Mouse (Mus musculus) midbrain, embryonic 11.5 days (tissue): ENCODE results near the gene Tcp1. TPM values are rescaled to one million over a fixed set of nuclear protein-coding genes. Genes with fewer than 3 reads are reported as not detected.
"Not testable (repeated sequence)": the region's sequence is repeated elsewhere in the genome, so short reads cannot be mapped to it uniquely, and the experiment has no call there.

Experiments
- ATAC-seq: fragments of 200-750 bp; cut with Nextera tagmentation; 2 replicates; pipeline ENCODE4 v1.8.0; 2017; ENCODE audit warnings: moderate TSS enrichment, moderate library complexity; ENCODE audit not compliant: low FRiP score
- DNase-seq: peaks from one replicate; pipeline ENCODE4 v3.0.0; 2015; ENCODE audit warnings: low spot score; ENCODE audit errors: missing footprints
- H3K27ac ChIP-seq: fragments of 300-500 bp; sonication (generic); 2 replicates; pipeline ENCODE4 v1.5.1; 2014; ENCODE audit warnings: low read depth, low read length
- H3K27me3 ChIP-seq: fragments of 300-500 bp; sonication (generic); 2 replicates; pipeline ENCODE4 v1.6.1; 2014; ENCODE audit warnings: mild to moderate bottlenecking, low read length, moderate library complexity, mixed read lengths; ENCODE audit not compliant: control insufficient read depth, insufficient read depth
- H3K36me3 ChIP-seq: fragments of 300-500 bp; sonication (generic); 2 replicates; pipeline ENCODE4 v1.6.1; 2014; ENCODE audit warnings: mild to moderate bottlenecking, low read length, moderate library complexity, mixed read lengths; ENCODE audit not compliant: control insufficient read depth, insufficient read depth
- H3K4me1 ChIP-seq: fragments of 300-500 bp; sonication (generic); 2 replicates; pipeline ENCODE4 v1.6.1; 2014; ENCODE audit warnings: low read length; ENCODE audit not compliant: control insufficient read depth, insufficient read depth
- H3K4me2 ChIP-seq: fragments of 300-500 bp; sonication (generic); 2 replicates; pipeline ENCODE4 v1.6.1; 2014; ENCODE audit warnings: mild to moderate bottlenecking, moderate library complexity
- H3K4me3 ChIP-seq: fragments of 300-500 bp; sonication (generic); 2 replicates; pipeline ENCODE4 v1.5.1; 2014; ENCODE audit warnings: low read depth, low read length
- H3K9ac ChIP-seq: fragments of 300-500 bp; sonication (generic); 2 replicates; pipeline ENCODE4 v1.6.1; 2014; ENCODE audit warnings: low read length
- H3K9me3 ChIP-seq: fragments of 300-500 bp; sonication (generic); 2 replicates; pipeline ENCODE4 v1.6.1; 2016; ENCODE audit warnings: low read length; ENCODE audit not compliant: control insufficient read depth
- WGBS: fragments of 180-500 bp; shearing (Covaris S2); extraction: QIAGEN DNeasy Blood & Tissue Kit; methylation state at CpG from one replicate; pipeline ENCODE4 v1.1.7; 2014; 5-methylcytosine and 5-hydroxymethylcytosine counted together
- polyA plus RNA-seq: library from polyadenylated mRNA; unstranded; fragments of >200 nt; fragmentation: Nextera tagmentation; extraction: Ambion mirVana; gene quantifications from 2 replicates; pipeline ENCODE4 v1.2.1, GENCODE M21; 2014

The Tcp1 gene
- polyA plus RNA-seq, 1 experiment from 2014 or later = 542 TPM

GRCm38 (mm10) chr17:12887021-12887775 lies 28.3 kb upstream of the Tcp1 start:
- 89% methylated on average over 15 of the region's 15 CpGs for WGBS
- DNase-seq = peak; percentile 54
- Histone ChIP-seq H3K9me3 (no peaks in the 10 kb centered on the region), H3K4me2 (no peak overlapping the region), H3K27me3 (no peaks in the 10 kb centered on the region), H3K4me1 (no peaks in the 10 kb centered on the region), H3K9ac (no peak overlapping the region), H3K36me3 (no peaks in the 10 kb centered on the region), H3K4me3 (no peak overlapping the region), H3K27ac (no peak overlapping the region)
- ATAC-seq = no peak

DNA sequence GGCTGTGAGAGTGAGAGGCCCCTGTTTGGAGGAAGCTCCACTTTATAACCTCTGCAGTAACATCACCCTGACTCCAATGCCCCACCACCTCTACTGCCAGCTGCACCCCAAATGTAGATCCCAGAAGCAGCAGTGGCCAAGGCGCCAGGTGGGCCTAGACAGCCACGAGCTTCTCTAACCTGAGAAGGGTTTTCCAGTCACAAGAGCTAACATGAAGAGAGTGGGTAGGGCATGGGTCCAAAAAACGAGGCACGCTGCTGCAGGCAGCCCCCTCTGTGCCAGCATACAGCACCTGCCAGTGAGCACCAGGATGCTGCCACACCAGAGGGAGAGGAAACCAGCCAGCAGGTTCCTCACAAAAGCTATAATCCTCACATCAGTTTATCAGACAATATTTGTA lies 24.4 kb upstream of the Tcp1 start:
- Histone ChIP-seq H3K36me3 (no peaks in the 10 kb centered on the region), H3K4me2 (no peak overlapping the region), H3K9ac (no peak overlapping the region), H3K27ac (no peak overlapping the region), H3K4me3 (no peak overlapping the region), H3K9me3 (no peaks in the 10 kb centered on the region), H3K27me3 (no peaks in the 10 kb centered on the region), H3K4me1 (no peaks in the 10 kb centered on the region)
- ATAC-seq (no peak), DNase-seq (peak; percentile 39)
- WGBS = 90% methylated on average over 4 of the region's 4 CpGs

DNA sequence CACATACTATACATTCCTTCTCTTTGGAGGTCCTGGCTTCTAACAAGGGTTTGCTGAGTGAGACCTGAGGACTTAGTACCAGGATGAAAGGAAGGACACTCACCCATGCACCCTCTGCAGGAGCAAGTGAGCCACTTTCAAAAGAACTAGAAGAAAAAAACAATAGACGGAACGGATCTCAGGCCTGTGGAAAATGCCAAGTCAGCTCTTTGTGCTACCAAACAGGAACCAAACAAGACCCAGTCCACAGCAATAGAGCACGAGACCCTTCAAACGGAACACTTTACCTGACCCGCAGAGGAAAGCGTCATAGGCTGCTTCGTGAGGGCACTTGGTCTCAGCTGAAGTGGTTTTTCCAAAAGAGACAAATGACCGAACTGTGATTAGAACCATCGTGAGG lies 23.5 kb upstream of the Tcp1 start:
- H3K9me3 ChIP-seq = no peaks in the 10 kb centered on the region
- no peak overlapping the region for H3K27ac ChIP-seq
- H3K4me2 ChIP-seq = no peak overlapping the region
- no peaks in the 10 kb centered on the region for H3K27me3 ChIP-seq
- no peaks in the 10 kb centered on the region for H3K36me3 ChIP-seq
- ATAC-seq = no peak
- no peaks in the 10 kb centered on the region for H3K4me1 ChIP-seq
- no peak overlapping the region for H3K9ac ChIP-seq
- H3K4me3 ChIP-seq = no peak overlapping the region
- peak; percentile 41 for DNase-seq
- WGBS = 92% methylated on average over 9 of the region's 9 CpGs

DNA sequence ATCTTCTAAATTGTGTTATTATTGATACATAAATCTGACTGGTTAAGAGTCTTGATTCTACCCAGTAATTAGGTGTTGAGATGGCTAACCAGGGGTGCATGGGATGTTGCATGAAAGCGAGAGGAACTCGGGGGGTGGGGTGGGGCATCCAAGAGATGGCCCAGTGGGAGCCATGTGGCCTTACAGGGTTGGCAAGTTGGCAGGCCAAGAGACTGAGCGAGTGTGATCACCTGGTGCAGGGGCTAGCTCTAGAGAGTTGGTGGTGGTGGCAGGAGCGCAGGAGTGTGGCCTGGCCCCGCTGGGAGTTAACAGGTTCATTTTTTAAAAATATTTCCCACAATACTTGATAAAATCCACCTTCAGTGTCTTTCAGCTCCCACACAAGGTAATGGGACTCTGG lies 17.8 kb upstream of the Tcp1 start:
- no peaks in the 10 kb centered on the region; the same call in none of the 2 replicates for H3K36me3 ChIP-seq
- H3K9me3 ChIP-seq = no peaks in the 10 kb centered on the region
- peak; percentile 57 for DNase-seq
- no peak overlapping the region for H3K4me3 ChIP-seq
- H3K27me3 ChIP-seq = no peaks in the 10 kb centered on the region
- no peak overlapping the region for H3K27ac ChIP-seq
- WGBS = 81% methylated on average over 5 of the region's 5 CpGs
- H3K4me1 ChIP-seq = no peaks in the 10 kb centered on the region
- H3K9ac ChIP-seq = no peak overlapping the region
- no peak overlapping the region for H3K4me2 ChIP-seq
- no peak for ATAC-seq

GRCm38 (mm10) chr17:12898607-12899006 lies 16.9 kb upstream of the Tcp1 start:
- H3K9me3 ChIP-seq, ATAC-seq, H3K27me3 ChIP-seq, H3K4me1 ChIP-seq, H3K4me3 ChIP-seq, H3K27ac ChIP-seq, H3K9ac ChIP-seq, H3K4me2 ChIP-seq, H3K36me3 ChIP-seq: not testable (repeated sequence)
- peak; percentile 28 for DNase-seq
- 53% methylated on average over 2 of the region's 2 CpGs for WGBS

GRCm38 (mm10) chr17:12902291-12902690 lies 13.2 kb upstream of the Tcp1 start:
- Histone ChIP-seq H3K9ac (no peak overlapping the region), H3K27ac (no peak overlapping the region), H3K4me3 (no peak overlapping the region), H3K4me1 (peaks cover 8% of the 10 kb centered on the region), H3K27me3 (no peaks in the 10 kb centered on the region), H3K4me2 (no peak overlapping the region), H3K36me3 (no peaks in the 10 kb centered on the region; the same call in none of the 2 replicates), H3K9me3 (no peaks in the 10 kb centered on the region)
- ATAC-seq (no peak), DNase-seq (peak; percentile 69)
- 96% methylated on average over 6 of the region's 6 CpGs for WGBS

- peak overlapping the region; percentile 10 for H3K27ac ChIP-seq
- DNase-seq = peak; percentile 87
- H3K4me1 ChIP-seq = peaks cover 8% of the 10 kb centered on the region
- WGBS = 18% methylated on average over 11 of the region's 12 CpGs
- H3K4me3 ChIP-seq = no peak overlapping the region
- no peaks in the 10 kb centered on the region for H3K9me3 ChIP-seq
- no peak overlapping the region for H3K4me2 ChIP-seq
- ATAC-seq = peak; percentile 64; the same call in 1 of the 2 replicates
- no peaks in the 10 kb centered on the region; the same call in none of the 2 replicates for H3K36me3 ChIP-seq
- H3K27me3 ChIP-seq = no peaks in the 10 kb centered on the region
- peak overlapping the region; percentile 3; the same call in 1 of the 2 replicates for H3K9ac ChIP-seq
These were observed 11.8 kb upstream of the Tcp1 start for GRCm38 (mm10) chr17:12903372-12904333.

DNA sequence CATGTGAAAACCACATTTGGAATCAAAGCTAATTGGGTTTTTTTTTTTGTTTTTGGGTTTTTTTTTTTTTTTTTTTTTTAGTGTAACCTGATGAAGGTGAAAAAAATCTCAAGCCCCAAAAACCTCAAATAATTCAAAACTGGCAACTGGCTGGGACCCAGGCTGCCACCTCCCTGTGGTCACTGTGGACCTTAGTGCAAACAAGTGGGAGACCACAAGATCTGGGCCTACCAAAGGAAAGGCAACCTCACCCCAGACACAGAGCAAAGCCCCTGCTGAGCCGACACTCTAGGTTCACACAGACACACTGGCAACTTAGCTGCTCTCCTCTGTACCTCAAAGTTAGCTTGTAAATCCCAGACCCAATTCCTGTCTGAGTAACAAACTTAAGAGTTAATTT lies 11.2 kb upstream of the Tcp1 start:
- Histone ChIP-seq H3K4me2 (no peak overlapping the region), H3K4me1 (peaks cover 8% of the 10 kb centered on the region), H3K27ac (no peak overlapping the region), H3K9ac (no peak overlapping the region), H3K36me3 (no peaks in the 10 kb centered on the region; the same call in none of the 2 replicates), H3K9me3 (no peaks in the 10 kb centered on the region), H3K27me3 (no peaks in the 10 kb centered on the region), H3K4me3 (no peak overlapping the region)
- ATAC-seq (no peak), DNase-seq (no peak)
- 56% methylated on average over 1 of the region's 1 CpGs for WGBS

GRCm38 (mm10) chr17:12905810-12906209 lies 9.7 kb upstream of the Tcp1 start:
- H3K27ac ChIP-seq = no peak overlapping the region
- no peak overlapping the region for H3K4me2 ChIP-seq
- H3K27me3 ChIP-seq = no peaks in the 10 kb centered on the region
- H3K9me3 ChIP-seq = no peaks in the 10 kb centered on the region
- WGBS = 90% methylated on average over 4 of the region's 4 CpGs
- peaks cover 8% of the 10 kb centered on the region for H3K4me1 ChIP-seq
- H3K36me3 ChIP-seq = no peaks in the 10 kb centered on the region; the same call in 1 of the 2 replicates
- no peak overlapping the region for H3K9ac ChIP-seq
- H3K4me3 ChIP-seq = no peak overlapping the region
- DNase-seq (no peak), ATAC-seq (no peak)
